Mouse (Mus musculus): ENCODE measurements at regions not wholly inside any gene's neighbourhood (a gene's known extent, or its start where the extent isn't known, plus 50 kb on each side); places are given as distances from the start of the nearest gene placed in this dataset.

DNA sequence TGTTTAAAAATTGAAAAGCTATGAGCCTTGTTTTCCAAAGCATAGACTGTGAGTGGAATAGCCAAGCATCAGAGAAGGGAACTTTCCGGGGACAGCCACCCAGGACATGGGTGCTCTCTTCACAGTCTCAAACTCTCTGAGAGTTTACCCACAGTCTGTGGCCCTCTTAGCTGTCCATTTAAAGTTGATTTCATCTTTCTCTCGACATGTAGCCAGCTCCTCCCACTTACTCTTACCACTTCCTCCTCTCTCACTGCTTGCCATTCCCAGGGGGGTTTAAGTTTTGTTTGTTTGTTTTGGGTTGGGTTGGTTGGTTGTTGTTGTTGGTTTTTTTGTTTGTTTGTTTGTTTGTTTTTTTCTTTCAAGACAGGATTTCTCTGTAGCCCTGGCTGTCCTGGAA lies 66.1 kb upstream of the Tfec start:
- ATAC-seq (ENCODE audit: insufficient read depth) (no peak), DNase-seq (no peak)
- no peaks in the 10 kb centered on the region for H3K4me1 ChIP-seq (ENCODE audit: insufficient read depth)
- no peak overlapping the region for H3K9ac ChIP-seq
- H3K27me3 ChIP-seq (ENCODE audit: insufficient read depth, low read length), result no peaks in the 10 kb centered on the region
- no peak overlapping the region for H3K4me3 ChIP-seq (ENCODE audit: low read depth, low read length)
- no peak for TF ChIP-seq CTCF (IDR thresholded peaks at IDR 0.05; ENCODE audit: low read depth)
- no peak overlapping the region for H3K4me2 ChIP-seq
- no peak overlapping the region for H3K27ac ChIP-seq (ENCODE audit: low read depth)
- WGBS, result 71% methylated on average over 2 of the region's 2 CpGs
- no peaks in the 10 kb centered on the region for H3K9me3 ChIP-seq (ENCODE audit: low read depth, low read length)
- H3K36me3 ChIP-seq (ENCODE audit: insufficient read depth), result no peaks in the 10 kb centered on the region

DNA sequence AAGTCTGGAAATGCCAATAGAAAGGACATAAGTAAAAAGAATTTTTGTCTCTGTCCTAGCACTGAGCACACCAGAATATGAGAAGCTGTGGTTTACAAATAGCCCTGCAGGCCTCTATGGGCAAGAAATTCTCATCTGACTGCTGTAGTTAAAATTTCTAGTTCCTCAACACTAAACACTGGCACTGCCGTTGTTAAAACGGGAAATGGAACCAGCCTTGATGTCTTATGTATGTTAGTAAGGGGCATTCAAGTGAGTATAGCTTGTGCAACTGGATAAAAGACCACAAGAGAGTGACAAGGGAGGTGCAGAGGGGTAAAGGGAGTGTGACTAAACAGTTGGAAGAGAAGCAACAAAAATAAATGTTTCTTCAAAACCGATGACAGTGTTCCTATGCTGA lies 65.7 kb upstream of the Tfec start:
- no peak overlapping the region for H3K9ac ChIP-seq
- no peak overlapping the region for H3K27ac ChIP-seq (ENCODE audit: low read depth)
- no peak overlapping the region for H3K4me2 ChIP-seq
- 77% methylated on average over 3 of the region's 3 CpGs for WGBS
- no peaks in the 10 kb centered on the region for H3K9me3 ChIP-seq (ENCODE audit: low read depth, low read length)
- H3K4me3 ChIP-seq (ENCODE audit: low read depth, low read length), result no peak overlapping the region
- ATAC-seq (ENCODE audit: insufficient read depth) (no peak), DNase-seq (peak; percentile 11)
- no peaks in the 10 kb centered on the region for H3K36me3 ChIP-seq (ENCODE audit: insufficient read depth)
- no peak for TF ChIP-seq CTCF (IDR thresholded peaks at IDR 0.05; ENCODE audit: low read depth)
- no peaks in the 10 kb centered on the region for H3K4me1 ChIP-seq (ENCODE audit: insufficient read depth)
- no peaks in the 10 kb centered on the region for H3K27me3 ChIP-seq (ENCODE audit: insufficient read depth, low read length)

DNA sequence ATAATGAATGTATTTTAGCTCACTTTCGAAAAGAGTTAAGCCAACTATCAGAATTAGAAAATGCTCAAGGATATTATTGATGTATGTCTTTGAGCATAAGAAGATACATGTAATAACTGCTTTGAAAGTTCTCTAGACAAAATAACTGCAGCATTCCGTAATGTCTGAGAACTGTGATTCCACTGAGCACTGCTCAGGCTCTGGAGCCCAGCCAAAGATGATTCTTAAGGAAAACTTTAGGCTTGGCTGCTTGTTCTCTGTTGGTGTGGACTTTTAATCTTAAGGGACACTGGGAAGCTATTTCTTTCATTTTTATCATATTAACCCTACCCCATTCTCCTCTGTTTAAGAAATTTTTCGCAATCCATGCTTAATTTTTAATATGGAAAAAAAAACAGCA lies 59.9 kb upstream of the Tfec start:
- no peak overlapping the region for H3K4me2 ChIP-seq
- H3K9ac ChIP-seq, result no peak overlapping the region
- H3K9me3 ChIP-seq (ENCODE audit: low read depth, low read length), result no peaks in the 10 kb centered on the region
- H3K27ac ChIP-seq (ENCODE audit: low read depth), result no peak overlapping the region
- H3K4me1 ChIP-seq (ENCODE audit: insufficient read depth), result no peaks in the 10 kb centered on the region
- ATAC-seq (ENCODE audit: insufficient read depth), result peak; percentile 58; the same call in 1 of the 2 replicates
- no peak overlapping the region for H3K4me3 ChIP-seq (ENCODE audit: low read depth, low read length)
- no peaks in the 10 kb centered on the region for H3K36me3 ChIP-seq (ENCODE audit: insufficient read depth)
- WGBS, result 51% methylated on average over 3 of the region's 3 CpGs
- no peak for TF ChIP-seq CTCF (IDR thresholded peaks at IDR 0.05; ENCODE audit: low read depth)
- H3K27me3 ChIP-seq (ENCODE audit: insufficient read depth, low read length), result no peaks in the 10 kb centered on the region
- DNase-seq, result peak; percentile 88

DNA sequence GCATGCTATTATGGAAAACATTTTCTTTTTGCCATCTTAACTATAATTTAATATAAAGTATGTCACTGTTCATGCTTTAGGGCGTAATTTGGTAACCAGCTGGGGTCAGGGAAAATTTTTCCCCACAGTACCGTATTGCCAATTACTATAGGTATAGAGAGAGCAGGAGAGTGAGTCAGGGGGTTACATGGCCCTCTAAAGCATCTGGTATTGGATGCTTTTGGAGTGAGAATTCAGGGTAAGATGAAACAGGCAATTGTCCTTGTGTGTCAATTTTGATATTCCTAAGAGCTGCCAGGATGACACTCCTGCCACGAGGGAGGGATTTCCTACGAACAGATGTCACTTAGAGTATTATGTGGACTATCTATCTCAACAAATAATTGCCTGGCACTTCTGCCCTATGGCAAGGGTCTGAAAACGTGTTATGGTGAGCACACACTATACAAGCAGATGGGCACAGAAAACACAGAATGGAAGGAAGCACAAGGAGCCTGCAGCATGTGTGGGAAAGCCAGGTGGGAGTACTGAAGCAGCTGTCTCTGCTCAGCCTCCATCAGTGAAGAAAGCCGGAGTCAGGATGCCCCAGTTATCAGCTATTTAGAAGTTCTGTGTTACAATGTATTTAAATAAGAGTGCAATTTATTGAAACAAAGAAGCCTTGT lies 58.7 kb upstream of the Tfec start:
- Histone ChIP-seq H3K4me1 (ENCODE audit: insufficient read depth) (no peaks in the 10 kb centered on the region), H3K36me3 (ENCODE audit: insufficient read depth) (no peaks in the 10 kb centered on the region), H3K4me2 (no peak overlapping the region), H3K27me3 (ENCODE audit: insufficient read depth, low read length) (no peaks in the 10 kb centered on the region), H3K9ac (no peak overlapping the region), H3K27ac (ENCODE audit: low read depth) (no peak overlapping the region), H3K4me3 (ENCODE audit: low read depth, low read length) (no peak overlapping the region), H3K9me3 (ENCODE audit: low read depth, low read length) (no peaks in the 10 kb centered on the region)
- no peak for DNase-seq
- TF ChIP-seq CTCF (IDR thresholded peaks at IDR 0.05; ENCODE audit: low read depth), result no peak
- no peak for ATAC-seq (ENCODE audit: insufficient read depth)
- WGBS, result 62% methylated on average over 6 of the region's 6 CpGs

Data from lung, embryonic 14.5 days (tissue).